Mouse (Mus musculus): ENCODE measurements around the gene B3gnt7. TPM values are rescaled to one million over a fixed set of nuclear protein-coding genes. Genes with fewer than 3 reads are reported as not detected.

B3gnt7 gene
- polyA plus RNA-seq, 1 experiment from 2014 or later = 2.4 TPM

DNA sequence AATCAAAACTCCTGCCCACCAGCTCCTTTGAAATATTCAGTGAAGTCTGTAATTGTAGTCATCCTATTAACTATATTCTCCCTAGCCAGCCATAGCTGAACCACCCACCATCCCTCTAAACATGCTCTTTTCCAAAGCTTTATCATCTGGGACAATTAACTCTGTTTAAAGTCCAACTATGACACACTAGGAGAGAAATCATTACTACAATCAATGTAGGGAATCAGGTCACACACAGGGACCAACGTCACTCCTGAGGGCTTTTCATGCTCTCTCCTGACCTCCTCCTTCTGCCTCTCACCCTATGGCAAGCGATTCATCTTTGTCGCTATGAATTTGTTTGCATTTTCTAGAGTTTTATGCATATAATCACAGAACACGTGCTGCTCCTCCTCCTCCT is 15.2 kb upstream of the B3gnt7 start:
- Histone ChIP-seq H3K79me2 (ENCODE audit: inconsistent target) (no peaks in the 10 kb centered on the region), H3K27ac (no peak overlapping the region), H3K4me3 (ENCODE audit: inconsistent target) (no peak overlapping the region), H3K36me3 (ENCODE audit: inconsistent target) (no peaks in the 10 kb centered on the region)
- WGBS (ENCODE audit: missing documents) = 96% methylated on average over 4 of the region's 4 CpGs

DNA sequence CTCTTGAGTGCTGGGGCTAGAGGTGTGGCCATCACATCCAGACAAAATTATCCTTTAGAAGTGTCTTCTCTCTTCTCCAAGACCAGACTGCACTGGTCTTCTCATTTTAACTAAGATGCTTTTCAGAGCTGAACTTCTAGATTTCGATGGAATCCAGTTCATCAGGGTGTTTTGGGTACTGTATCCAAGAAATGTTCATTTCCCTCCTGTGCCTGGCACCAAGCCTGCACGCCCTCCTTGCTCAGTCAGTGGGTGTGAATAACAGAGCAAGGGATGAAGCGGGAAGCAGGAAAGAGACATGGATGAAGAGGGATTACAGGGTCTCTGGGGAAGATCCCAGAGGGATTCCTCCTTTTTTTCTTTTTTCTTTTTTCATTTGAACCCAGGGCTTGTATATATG is 12.2 kb upstream of the B3gnt7 start:
- Histone ChIP-seq H3K4me3 (ENCODE audit: inconsistent target) (no peak overlapping the region), H3K27ac (no peak overlapping the region), H3K79me2 (ENCODE audit: inconsistent target) (no peaks in the 10 kb centered on the region), H3K36me3 (ENCODE audit: inconsistent target) (no peaks in the 10 kb centered on the region)
- 92% methylated on average over 3 of the region's 3 CpGs for WGBS (ENCODE audit: missing documents)

DNA sequence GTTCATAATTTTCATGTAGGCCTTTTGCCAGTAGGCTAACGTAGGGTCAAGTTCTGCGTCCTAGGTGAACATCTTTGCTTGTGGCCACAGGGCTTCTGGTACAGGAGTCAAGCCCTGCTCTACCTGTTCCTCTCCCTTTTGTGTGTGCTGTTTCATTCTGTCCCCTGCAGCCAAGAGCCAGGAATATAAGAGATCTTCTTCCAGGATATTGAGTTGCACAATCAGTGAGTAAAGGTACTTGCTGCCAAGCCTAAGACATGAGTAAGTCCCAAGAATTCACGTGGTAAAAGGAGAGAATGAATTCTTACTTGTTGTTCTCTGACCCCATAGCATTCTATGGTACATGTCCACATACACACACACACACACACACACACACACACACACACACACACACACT is 9.5 kb upstream of the B3gnt7 start:
- WGBS (ENCODE audit: missing documents) = 93% methylated on average over 3 of the region's 3 CpGs
- H3K36me3 ChIP-seq (ENCODE audit: inconsistent target) = no peaks in the 10 kb centered on the region
- no peaks in the 10 kb centered on the region for H3K79me2 ChIP-seq (ENCODE audit: inconsistent target)
- no peak overlapping the region for H3K4me3 ChIP-seq (ENCODE audit: inconsistent target)
- no peak overlapping the region for H3K27ac ChIP-seq

DNA sequence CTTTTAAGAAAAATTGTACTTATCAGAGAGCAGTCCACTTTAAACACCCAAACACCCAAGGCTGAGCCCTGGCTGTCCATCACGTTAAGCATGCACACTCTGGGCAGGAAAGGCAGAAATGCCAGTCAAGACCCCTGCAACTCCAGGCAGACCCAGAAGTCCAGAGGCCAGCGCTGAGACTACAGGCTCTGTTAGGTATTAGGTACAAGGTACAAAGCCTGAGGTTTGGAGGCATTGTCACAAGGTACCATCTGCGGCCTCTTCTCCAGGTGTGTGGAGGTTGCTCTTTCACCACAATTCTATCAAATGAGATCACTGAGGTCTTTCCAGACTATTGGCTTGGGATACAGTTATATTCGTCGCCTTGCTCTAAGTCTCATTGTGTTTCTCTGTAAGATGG is 8.8 kb upstream of the B3gnt7 start:
- 98% methylated on average over 5 of the region's 5 CpGs for WGBS (ENCODE audit: missing documents)
- Histone ChIP-seq H3K36me3 (ENCODE audit: inconsistent target) (no peaks in the 10 kb centered on the region), H3K27ac (no peak overlapping the region), H3K4me3 (ENCODE audit: inconsistent target) (no peak overlapping the region), H3K79me2 (ENCODE audit: inconsistent target) (no peaks in the 10 kb centered on the region)

DNA sequence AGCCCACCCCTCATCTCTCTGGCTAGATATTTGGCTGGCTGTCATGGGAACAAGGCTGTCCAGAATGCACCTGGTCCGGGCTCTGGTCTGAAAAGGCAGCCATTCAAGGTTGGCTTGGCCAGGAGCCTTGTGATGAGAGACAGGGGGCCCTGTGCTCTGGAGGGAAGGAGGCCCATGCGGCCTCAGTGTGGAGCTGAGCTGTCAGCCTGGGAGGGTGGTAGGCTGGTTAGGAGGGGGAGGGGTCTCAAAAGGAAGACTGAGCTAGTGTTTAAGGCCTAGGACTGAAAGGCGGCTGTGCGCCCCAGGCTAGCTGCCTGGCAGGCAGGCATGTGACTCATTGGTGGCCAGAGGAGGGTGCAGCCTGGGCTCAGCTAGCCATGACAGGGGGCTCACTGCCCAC is 8.2 kb upstream of the B3gnt7 start:
- H3K4me3 ChIP-seq (ENCODE audit: inconsistent target) = no peak overlapping the region
- H3K27ac ChIP-seq = no peak overlapping the region
- no peaks in the 10 kb centered on the region for H3K36me3 ChIP-seq (ENCODE audit: inconsistent target)
- H3K79me2 ChIP-seq (ENCODE audit: inconsistent target) = no peaks in the 10 kb centered on the region
- 100% methylated on average over 4 of the region's 4 CpGs for WGBS (ENCODE audit: missing documents)

DNA sequence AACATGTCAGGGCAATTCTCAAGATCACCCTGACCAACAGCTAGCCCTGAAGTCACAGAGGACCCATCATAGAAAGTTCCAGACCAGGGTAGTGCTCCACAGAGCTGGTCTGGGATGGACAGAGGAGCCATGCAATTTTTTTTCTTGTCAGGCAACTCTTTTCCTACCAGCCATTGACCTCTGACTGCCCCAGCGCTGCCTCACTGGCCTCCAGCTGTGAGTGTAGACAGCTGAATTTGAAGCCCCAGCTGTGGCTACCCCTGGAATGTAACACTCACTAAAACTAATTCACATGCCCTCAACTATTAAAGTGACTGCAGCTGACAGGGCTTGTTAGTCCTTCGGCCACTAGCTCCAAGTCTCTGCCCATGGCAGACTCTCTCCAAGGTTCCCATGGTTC is 2.5 kb upstream of the B3gnt7 start:
- H3K4me3 ChIP-seq (ENCODE audit: inconsistent target) = no peak overlapping the region
- no peaks in the 10 kb centered on the region for H3K79me2 ChIP-seq (ENCODE audit: inconsistent target)
- H3K36me3 ChIP-seq (ENCODE audit: inconsistent target) = no peaks in the 10 kb centered on the region
- WGBS (ENCODE audit: missing documents) = 100% methylated on average over 2 of the region's 2 CpGs
- H3K27ac ChIP-seq = no peak overlapping the region

DNA sequence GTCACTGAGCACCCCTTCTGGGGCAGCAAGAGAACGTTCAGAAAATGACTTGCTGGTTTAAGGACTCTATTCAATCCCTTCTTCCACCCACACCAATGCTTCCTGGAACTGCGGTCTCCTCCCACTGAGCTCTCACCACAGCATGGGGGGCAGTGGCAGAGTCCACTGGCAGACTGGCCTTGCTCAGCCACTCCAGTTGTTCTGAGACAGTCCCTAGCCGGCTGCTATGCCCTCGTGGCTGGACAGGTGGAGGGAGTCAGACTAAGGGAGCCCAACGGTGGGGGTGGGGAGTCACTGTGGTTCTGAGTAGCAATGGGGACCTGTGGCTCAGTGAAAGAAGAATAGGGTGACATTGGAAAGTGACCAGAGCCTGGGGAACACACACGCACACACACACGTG is 1.9 kb upstream of the B3gnt7 start:
- Histone ChIP-seq H3K4me3 (ENCODE audit: inconsistent target) (no peak overlapping the region), H3K36me3 (ENCODE audit: inconsistent target) (no peaks in the 10 kb centered on the region), H3K27ac (no peak overlapping the region), H3K79me2 (ENCODE audit: inconsistent target) (no peaks in the 10 kb centered on the region)
- WGBS (ENCODE audit: missing documents) = 27% methylated on average over 7 of the region's 7 CpGs

DNA sequence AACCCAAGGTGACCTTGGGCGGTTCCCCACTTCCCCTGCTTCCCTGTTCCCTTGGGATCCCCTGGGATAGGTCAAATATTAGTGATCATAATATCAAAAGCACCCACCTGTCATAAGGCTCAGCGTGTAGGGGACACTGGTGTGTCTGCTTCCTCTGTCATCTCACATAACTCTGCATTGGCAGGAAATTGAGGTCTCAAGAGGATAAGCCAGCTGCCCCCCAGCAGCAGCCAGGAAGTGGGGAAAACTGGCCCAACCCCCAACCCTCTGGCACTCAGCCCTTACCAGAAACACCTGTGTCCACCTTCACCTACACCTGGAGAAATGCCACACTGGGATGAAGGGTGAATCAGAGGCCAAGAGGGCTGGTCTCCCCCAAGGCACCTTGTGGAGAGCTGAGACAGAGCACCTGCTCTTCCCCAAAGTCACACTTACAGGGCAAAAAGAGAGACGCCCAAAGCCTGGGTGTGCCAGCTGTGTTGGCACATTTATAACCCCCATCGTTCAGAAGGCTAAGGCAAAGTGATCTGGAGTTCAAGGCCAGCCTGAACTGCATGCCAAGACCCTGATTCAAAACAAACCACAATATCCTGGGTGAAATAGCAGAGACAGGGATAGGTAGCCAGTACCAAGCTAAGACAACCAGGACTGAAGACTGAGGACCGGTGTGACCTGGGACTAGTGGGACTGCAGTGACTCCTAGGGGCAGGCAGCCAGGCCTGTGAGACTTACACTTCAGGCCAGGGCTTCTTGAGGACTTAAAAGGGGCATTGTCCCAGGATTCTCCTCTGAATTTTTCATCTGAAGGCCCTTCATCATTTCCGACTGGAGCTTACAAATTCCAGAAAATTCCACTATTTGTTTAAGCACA is 1.2 kb upstream of the B3gnt7 start:
- no peaks in the 10 kb centered on the region for H3K79me2 ChIP-seq (ENCODE audit: inconsistent target)
- no peak overlapping the region for H3K27ac ChIP-seq
- no peak overlapping the region for H3K4me3 ChIP-seq (ENCODE audit: inconsistent target)
- WGBS (ENCODE audit: missing documents) = 59% methylated on average over 6 of the region's 6 CpGs
- H3K36me3 ChIP-seq (ENCODE audit: inconsistent target) = no peaks in the 10 kb centered on the region

DNA sequence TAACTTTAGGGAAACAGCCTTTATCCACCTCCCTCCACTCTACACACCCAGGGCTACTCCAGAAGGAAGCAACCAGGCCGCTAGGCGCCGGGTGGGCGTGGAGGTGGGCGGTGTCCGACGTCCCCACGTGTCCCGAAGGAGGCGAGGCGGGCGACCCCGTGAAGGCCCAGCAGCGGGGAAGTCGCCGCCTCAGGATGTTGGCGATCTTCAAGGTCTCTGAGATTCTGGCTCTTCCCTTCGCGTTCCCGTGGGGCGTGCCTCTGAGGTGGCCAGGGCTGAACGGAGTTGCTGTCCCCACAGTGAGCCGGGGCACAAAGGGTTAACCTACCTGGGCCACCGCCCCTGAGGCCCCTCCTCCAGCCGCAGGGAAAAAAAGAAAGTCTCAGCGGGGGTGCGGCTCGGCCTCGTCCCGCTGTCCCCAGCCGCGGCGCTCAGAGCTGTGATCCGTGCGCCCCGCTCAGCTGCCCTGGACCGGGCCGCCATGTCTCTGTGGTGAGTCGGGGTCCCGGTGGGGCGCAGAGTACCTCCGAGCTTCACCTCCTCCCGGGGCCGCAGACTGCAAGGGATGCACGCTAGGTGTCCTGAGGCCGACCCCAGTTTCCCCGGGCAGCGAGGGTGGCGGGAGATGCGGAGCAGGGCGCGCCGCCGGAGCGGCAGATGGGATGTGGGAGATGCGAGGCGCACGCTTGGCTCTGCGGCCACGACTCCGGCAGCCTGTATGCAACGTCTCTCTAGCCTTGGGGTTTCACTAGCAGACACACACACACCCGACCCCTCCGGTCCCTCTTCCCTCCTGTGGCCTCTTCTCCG is 636 bp downstream of the B3gnt7 start:
- Histone ChIP-seq H3K79me2 (ENCODE audit: inconsistent target) (no peaks in the 10 kb centered on the region), H3K4me3 (ENCODE audit: inconsistent target) (peak overlapping the region; percentile 24; the same call in 1 of the 2 replicates), H3K27ac (no peak overlapping the region), H3K36me3 (ENCODE audit: inconsistent target) (no peaks in the 10 kb centered on the region)
- WGBS (ENCODE audit: missing documents) = 3% methylated on average over 65 of the region's 65 CpGs

DNA sequence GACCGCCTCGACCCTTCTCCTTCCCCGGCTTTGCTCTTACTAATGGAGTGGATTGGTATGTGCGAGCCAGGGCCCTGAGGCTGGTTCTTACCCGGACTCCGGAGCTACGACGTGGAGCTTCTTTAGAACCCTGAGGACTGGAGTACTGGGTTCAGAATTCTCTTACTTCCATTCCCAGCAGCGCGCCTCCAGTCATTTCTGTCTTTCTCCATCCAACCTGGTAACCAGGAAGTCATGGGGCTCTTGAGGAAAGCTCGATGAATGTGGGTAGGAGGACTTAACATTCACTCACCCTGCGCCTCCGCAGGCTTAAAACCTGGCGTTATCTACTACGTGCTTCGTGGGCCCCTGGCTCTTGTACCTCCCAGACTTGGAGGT is 1.2 kb downstream of the B3gnt7 start:
- 18% methylated on average over 16 of the region's 16 CpGs for WGBS (ENCODE audit: missing documents)
- Histone ChIP-seq H3K36me3 (ENCODE audit: inconsistent target) (no peaks in the 10 kb centered on the region), H3K27ac (no peak overlapping the region), H3K4me3 (ENCODE audit: inconsistent target) (peak overlapping the region; percentile 24; the same call in 1 of the 2 replicates), H3K79me2 (ENCODE audit: inconsistent target) (no peaks in the 10 kb centered on the region)

DNA sequence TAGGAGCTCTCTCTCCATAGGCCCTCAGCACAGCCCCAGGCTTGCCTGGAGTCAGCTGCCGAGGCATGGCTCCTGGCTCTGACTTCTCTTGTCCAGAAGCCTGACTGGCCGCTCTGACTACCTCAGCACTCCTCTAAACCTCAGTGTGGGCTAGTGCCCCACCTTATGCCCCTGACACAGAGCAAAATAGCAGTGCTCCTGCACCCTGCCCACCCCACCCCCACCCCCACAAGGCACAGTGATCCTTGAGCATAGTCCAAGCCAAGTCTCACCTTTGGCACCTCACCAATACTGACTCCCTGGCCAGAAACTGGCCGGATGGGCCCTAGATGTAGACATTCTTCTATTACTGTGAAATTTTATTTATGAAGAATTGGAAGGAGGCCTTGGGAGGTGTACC is 4.1 kb downstream of the B3gnt7 start:
- Histone ChIP-seq H3K4me3 (ENCODE audit: inconsistent target) (no peak overlapping the region), H3K36me3 (ENCODE audit: inconsistent target) (no peaks in the 10 kb centered on the region), H3K79me2 (ENCODE audit: inconsistent target) (no peaks in the 10 kb centered on the region), H3K27ac (no peak overlapping the region)
- 100% methylated on average over 3 of the region's 3 CpGs for WGBS (ENCODE audit: missing documents)

DNA sequence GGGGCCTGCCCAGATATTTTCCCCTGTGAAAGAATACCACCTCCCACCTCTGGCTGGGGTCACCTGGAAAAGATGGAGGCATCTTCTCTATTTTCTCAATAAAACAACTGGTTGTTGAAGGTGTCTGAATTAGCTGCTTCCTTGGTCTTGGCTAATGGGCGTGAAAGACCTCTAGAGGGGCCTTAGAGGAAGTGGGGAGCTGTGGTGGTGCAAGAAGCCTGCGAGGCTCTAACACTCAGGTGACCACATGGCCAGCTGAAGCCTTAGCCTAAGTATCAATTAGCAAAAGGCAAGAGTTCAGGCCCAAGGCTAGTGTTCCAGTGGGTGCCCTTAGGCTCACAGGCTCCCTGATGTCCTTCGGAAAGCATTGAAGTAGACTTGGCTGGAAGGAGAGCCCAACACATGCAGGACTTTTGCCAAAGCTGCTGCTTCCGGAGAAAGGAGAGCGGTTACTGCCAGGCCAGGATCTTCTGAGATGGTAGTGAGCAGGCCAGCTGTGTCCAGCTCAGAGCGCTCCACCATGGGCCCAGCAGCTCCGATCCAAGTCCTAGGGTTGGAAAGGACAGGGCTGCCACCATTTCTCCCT is 4.6 kb downstream of the B3gnt7 start:
- Histone ChIP-seq H3K4me3 (ENCODE audit: inconsistent target) (no peak overlapping the region), H3K27ac (no peak overlapping the region), H3K79me2 (ENCODE audit: inconsistent target) (no peaks in the 10 kb centered on the region), H3K36me3 (ENCODE audit: inconsistent target) (no peaks in the 10 kb centered on the region)
- WGBS (ENCODE audit: missing documents) = 76% methylated on average over 7 of the region's 7 CpGs

DNA sequence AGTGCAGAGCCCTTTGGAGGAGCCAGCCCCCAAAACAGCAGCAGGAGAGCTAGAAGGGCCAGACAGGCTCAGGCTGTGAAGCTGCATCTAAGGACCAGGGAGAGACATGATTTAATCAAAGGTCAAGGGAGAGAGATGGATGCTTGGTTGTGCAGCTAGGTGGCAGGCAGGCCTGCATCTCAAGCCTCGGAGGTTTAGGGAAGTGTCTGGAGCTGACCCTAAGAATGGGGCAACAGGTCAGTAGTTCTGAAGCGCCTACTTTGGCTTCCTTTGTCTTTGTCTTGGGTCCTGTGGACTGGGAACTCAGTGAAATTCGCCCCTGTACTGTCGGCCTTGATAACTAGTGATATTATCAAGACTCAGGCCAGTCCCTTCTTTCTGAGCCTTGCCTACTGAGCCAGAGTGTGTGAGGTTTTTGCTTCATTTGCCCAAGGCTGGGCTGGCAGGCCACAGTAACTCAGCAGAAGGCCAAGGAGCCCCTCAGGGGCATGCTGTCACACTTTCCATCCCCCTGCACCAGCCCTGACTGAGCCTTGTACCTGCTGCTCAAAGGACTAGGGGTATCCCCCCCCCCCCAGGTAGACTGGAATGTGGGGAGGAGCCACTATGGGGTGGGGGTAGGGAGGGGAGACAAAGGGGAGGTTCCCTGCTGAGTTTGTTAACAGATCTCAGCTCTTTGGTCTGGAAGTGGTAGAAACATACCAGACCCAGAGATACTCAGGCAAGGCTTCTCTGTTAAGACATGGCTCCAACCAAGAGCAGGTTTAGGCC is 5.4 kb downstream of the B3gnt7 start:
- Histone ChIP-seq H3K79me2 (ENCODE audit: inconsistent target) (no peaks in the 10 kb centered on the region), H3K27ac (no peak overlapping the region), H3K4me3 (ENCODE audit: inconsistent target) (no peak overlapping the region), H3K36me3 (ENCODE audit: inconsistent target) (no peaks in the 10 kb centered on the region)
- 77% methylated on average over 4 of the region's 4 CpGs for WGBS (ENCODE audit: missing documents)

DNA sequence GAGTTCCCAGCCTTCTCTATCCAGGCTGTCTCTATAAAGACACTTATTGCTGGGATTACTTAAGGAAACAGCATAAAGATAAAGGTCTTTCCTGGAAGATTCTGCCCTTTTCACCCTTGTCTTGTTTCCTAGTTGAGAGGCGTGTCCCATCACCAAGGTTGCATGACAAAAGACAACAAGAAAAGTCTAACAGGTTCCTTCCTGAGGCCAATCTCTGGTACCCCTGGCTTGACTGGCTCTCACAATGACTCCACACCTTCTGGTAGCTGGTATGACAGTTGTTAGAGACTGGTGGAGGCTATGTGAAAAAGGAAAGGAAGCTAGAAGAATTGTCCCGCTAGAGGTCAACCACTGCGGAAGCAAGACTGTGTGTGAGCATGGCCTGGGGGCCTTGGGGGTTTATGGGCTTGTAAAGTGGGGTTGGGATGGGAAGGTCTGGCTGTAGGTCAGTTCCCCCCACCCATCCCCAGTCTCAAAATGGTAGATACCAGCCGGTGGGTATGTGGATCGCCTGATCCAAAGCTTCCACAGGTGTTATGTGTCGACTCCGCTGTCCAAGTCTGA is 6.7 kb downstream of the B3gnt7 start:
- Histone ChIP-seq H3K27ac (no peak overlapping the region), H3K4me3 (ENCODE audit: inconsistent target) (no peak overlapping the region), H3K36me3 (ENCODE audit: inconsistent target) (no peaks in the 10 kb centered on the region), H3K79me2 (ENCODE audit: inconsistent target) (no peaks in the 10 kb centered on the region)
- 95% methylated on average over 7 of the region's 7 CpGs for WGBS (ENCODE audit: missing documents)
